Mouse (Mus musculus): ENCODE data around the gene Cdh18.
"Not testable (repeated sequence)": the region's sequence is repeated elsewhere in the genome, so short reads cannot be mapped to it uniquely, and the experiment has no call there.

Cdh18 gene

GRCm38 (mm10) chr15:23212068-23212467 lies 663.2 kb downstream of the Cdh18 start:
- no peak for DNase-seq (ENCODE audit: low spot score)

- DNase-seq (ENCODE audit: low spot score): no peak
Measured at GRCm38 (mm10) chr15:23230616-23231015, 681.8 kb downstream of the Cdh18 start.

- no peak for DNase-seq (ENCODE audit: low spot score)
Measured at GRCm38 (mm10) chr15:23257751-23258440, 709.1 kb downstream of the Cdh18 start.

- no peak for DNase-seq (ENCODE audit: low spot score)
Measured at GRCm38 (mm10) chr15:23278421-23278820, 729.6 kb downstream of the Cdh18 start.

GRCm38 (mm10) chr15:23305018-23305417 lies 756.2 kb downstream of the Cdh18 start:
- DNase-seq (ENCODE audit: low spot score): no peak

GRCm38 (mm10) chr15:23316766-23317165 lies 767.9 kb downstream of the Cdh18 start:
- no peak for DNase-seq (ENCODE audit: low spot score)

- no peak for DNase-seq (ENCODE audit: low spot score)
Measured at GRCm38 (mm10) chr15:23317409-23317808, 768.6 kb downstream of the Cdh18 start.

GRCm38 (mm10) chr15:23340338-23340737 lies 791.5 kb downstream of the Cdh18 start:
- not testable (repeated sequence) for DNase-seq (ENCODE audit: low spot score)

GRCm38 (mm10) chr15:23351078-23351477 lies 802.3 kb downstream of the Cdh18 start:
- DNase-seq (ENCODE audit: low spot score): no peak

GRCm38 (mm10) chr15:23366325-23366724 lies 817.5 kb downstream of the Cdh18 start:
- DNase-seq (ENCODE audit: low spot score): no peak

- DNase-seq (ENCODE audit: low spot score): no peak
Measured at GRCm38 (mm10) chr15:23367712-23368111, 818.9 kb downstream of the Cdh18 start.

GRCm38 (mm10) chr15:23378016-23378750 lies 829.4 kb downstream of the Cdh18 start:
- no peak for DNase-seq (ENCODE audit: low spot score)

GRCm38 (mm10) chr15:23385816-23386215 lies 837.0 kb downstream of the Cdh18 start:
- DNase-seq (ENCODE audit: low spot score): no peak

- no peak for DNase-seq (ENCODE audit: low spot score)
Measured at GRCm38 (mm10) chr15:23396646-23397045, 847.8 kb downstream of the Cdh18 start.

GRCm38 (mm10) chr15:23403792-23404191 lies 855.0 kb downstream of the Cdh18 start:
- DNase-seq (ENCODE audit: low spot score): no peak

GRCm38 (mm10) chr15:23408256-23408655 lies 859.4 kb downstream of the Cdh18 start:
- DNase-seq (ENCODE audit: low spot score): no peak

- no peak for DNase-seq (ENCODE audit: low spot score)
Measured at GRCm38 (mm10) chr15:23416450-23417080, 867.7 kb downstream of the Cdh18 start.

- DNase-seq (ENCODE audit: low spot score): no peak
Measured at GRCm38 (mm10) chr15:23418158-23418557, 869.3 kb downstream of the Cdh18 start.

- no peak for DNase-seq (ENCODE audit: low spot score)
Measured at GRCm38 (mm10) chr15:23420010-23420409, 871.2 kb downstream of the Cdh18 start.

GRCm38 (mm10) chr15:23430021-23430420 lies 881.2 kb downstream of the Cdh18 start:
- no peak for DNase-seq (ENCODE audit: low spot score)

- DNase-seq (ENCODE audit: low spot score): no peak
Measured at GRCm38 (mm10) chr15:23448542-23448941, 899.7 kb downstream of the Cdh18 start.

- DNase-seq (ENCODE audit: low spot score): no peak
Measured at GRCm38 (mm10) chr15:23452098-23452625, 903.3 kb downstream of the Cdh18 start.

- no peak for DNase-seq (ENCODE audit: low spot score)
Measured at GRCm38 (mm10) chr15:23453331-23453730, 904.5 kb downstream of the Cdh18 start.

Measured in T-cell, adult 2 months (primary cell).